7 mouse cellular contexts compared by ENCODE assay signal in genomic region chr1:81316995-81317413, GRCm38 (mm10).
DNase-seq lines count a peak whose midpoint lies in the region; ATAC-seq lines count a peak whose summit lies in the region.

No protein-coding gene starts in this region.

- H3K9ac ChIP-seq in hindbrain, embryonic 11.5 days (ENCODE audit: low read depth, low read length), result no peak overlapping the region
- no peak overlapping the region; the same call in 1 of the 2 replicates for H3K9ac ChIP-seq in midbrain, embryonic 14.5 days (replicated peaks; ENCODE audit: low read length)

- peak; percentile 6 for DNase-seq in 3134 (ENCODE audit: extremely low read depth, insufficient read length, low spot score)
- DNase-seq in brain, adult 2 months (ENCODE audit: low read depth, low spot score), result peak; percentile 64
- no peak for DNase-seq in hindbrain, embryonic 11.5 days (ENCODE audit: low spot score)
- no peak for DNase-seq in midbrain, embryonic 14.5 days
- no peak for DNase-seq in thymus, postnatal 4 days
- DNase-seq in urinary bladder, adult 2 months (ENCODE audit: low spot score), result no peak

- 48% methylated on average over 5 of the region's 5 CpGs for WGBS in hindbrain, embryonic 11.5 days
- WGBS in midbrain, embryonic 14.5 days, result 42% methylated on average over 5 of the region's 5 CpGs

- no peaks in the 10 kb centered on the region for H3K36me3 ChIP-seq in hindbrain, embryonic 11.5 days (ENCODE audit: control insufficient read depth, insufficient read depth, low read length)
- H3K36me3 ChIP-seq in midbrain, embryonic 14.5 days (ENCODE audit: control insufficient read depth, insufficient read depth, low read length), result no peaks in the 10 kb centered on the region

- H3K4me3 ChIP-seq in hindbrain, embryonic 11.5 days (ENCODE audit: low read depth, low read length), result no peak overlapping the region
- H3K4me3 ChIP-seq in midbrain, embryonic 14.5 days (replicated peaks; ENCODE audit: low read depth, low read length), result no peak overlapping the region

- H3K27ac ChIP-seq in hindbrain, embryonic 11.5 days (ENCODE audit: low read depth, low read length), result no peak overlapping the region
- peak overlapping the region; percentile 52; the same call in 1 of the 2 replicates for H3K27ac ChIP-seq in midbrain, embryonic 14.5 days (replicated peaks; ENCODE audit: low read depth, low read length)

- ATAC-seq in hindbrain, embryonic 11.5 days (ENCODE audit: low FRiP score), result peak; percentile 67
- ATAC-seq in midbrain, embryonic 14.5 days (ENCODE audit: low FRiP score, low TSS enrichment), result no peak
- no peak for ATAC-seq in erythroid progenitor cell, adult 5-6 weeks (replicated peaks; ENCODE audit: low FRiP score, poor library complexity, severe bottlenecking)

- H3K4me1 ChIP-seq in hindbrain, embryonic 11.5 days (replicated peaks; ENCODE audit: control insufficient read depth, insufficient read depth, low read length), result no peaks in the 10 kb centered on the region
- peaks cover 6% of the 10 kb centered on the region; the same call in 1 of the 2 replicates for H3K4me1 ChIP-seq in midbrain, embryonic 14.5 days (ENCODE audit: control insufficient read depth, insufficient read depth, low read length)

- no peaks in the 10 kb centered on the region for H3K27me3 ChIP-seq in hindbrain, embryonic 11.5 days (ENCODE audit: control insufficient read depth, insufficient read depth, low read length)
- H3K27me3 ChIP-seq in midbrain, embryonic 14.5 days (ENCODE audit: control insufficient read depth, insufficient read depth, low read length), result no peaks in the 10 kb centered on the region

- H3K9me3 ChIP-seq in hindbrain, embryonic 11.5 days (ENCODE audit: control insufficient read depth, low read length), result no peaks in the 10 kb centered on the region
- H3K9me3 ChIP-seq in midbrain, embryonic 14.5 days (ENCODE audit: control insufficient read depth, low read length), result no peaks in the 10 kb centered on the region

- no peak overlapping the region for H3K4me2 ChIP-seq in hindbrain, embryonic 11.5 days (replicated peaks; ENCODE audit: low read depth, low read length)
- no peak overlapping the region for H3K4me2 ChIP-seq in midbrain, embryonic 14.5 days (ENCODE audit: low read length)

Comparison
In these comparisons a context has a peak if more than half of its experiments do, and no peak if none do; other contexts are left out.
1. DNase-seq: peak in 3134 (single experiment) and brain, adult 2 months (single experiment); none in hindbrain, embryonic 11.5 days (single experiment), midbrain, embryonic 14.5 days (single experiment), thymus, postnatal 4 days (single experiment) and urinary bladder, adult 2 months (single experiment).